Mouse (Mus musculus) mesoderm, embryonic 11.5 days (tissue): ENCODE data around the gene Scgb1b24.

ENCODE experiments used
- DNase-seq: peaks from one replicate; pipeline ENCODE4 v3.0.0-alpha.2; 2012; ENCODE audit warnings: low read depth, low spot score

Scgb1b24 gene

GRCm38 (mm10) chr7:33743499-33743898 is at the start of gene Scgb1b24:
Gene Scgb1b24 (plus strand): TSS chr7:33743799.
- DNase-seq, result no peak

- no peak for DNase-seq
Measured at GRCm38 (mm10) chr7:33739212-33739611, 4.4 kb upstream of the Scgb1b24 start, which contains the start of gene Scgb2b24. Gene Scgb2b24 (minus strand): TSS chr7:33739312.
